Mouse (Mus musculus): ENCODE measurements around the gene Apc2. TPM values are rescaled to one million over a fixed set of nuclear protein-coding genes. Genes with fewer than 3 reads are reported as not detected.
A peak's percentile ranks its signal among the peaks of the same experiment; 100 is the strongest.

Gene Apc2
- polyA plus RNA-seq, 1 experiment from 2014 or later: 0.96 TPM

- no peak for ATAC-seq (replicated peaks; ENCODE audit: insufficient number of reproducible peaks, insufficient read depth, low FRiP score, low read depth)
- Histone ChIP-seq H3K9me3 (replicated peaks) (no peaks in the 10 kb centered on the region), H3K9ac (no peak overlapping the region), H3K36me3 (peaks cover 15% of the 10 kb centered on the region; the same call in 1 of the 2 replicates), H3K27ac (no peak overlapping the region), H3K4me2 (no peak overlapping the region), H3K27me3 (peaks cover 62% of the 10 kb centered on the region), H3K4me3 (no peak overlapping the region), H3K4me1 (replicated peaks) (peaks cover 43% of the 10 kb centered on the region)
- 56% methylated on average over 8 of the region's 8 CpGs for WGBS
Measured at GRCm38 (mm10) chr10:80297526-80298133, 1.9 kb downstream of the Apc2 start.

- Histone ChIP-seq H3K27ac (no peak overlapping the region), H3K4me1 (replicated peaks) (peaks cover 37% of the 10 kb centered on the region), H3K4me3 (peak overlapping the region; percentile 21), H3K27me3 (peaks cover 70% of the 10 kb centered on the region), H3K9me3 (replicated peaks) (no peaks in the 10 kb centered on the region), H3K4me2 (no peak overlapping the region), H3K9ac (no peak overlapping the region), H3K36me3 (peaks cover 10% of the 10 kb centered on the region; the same call in 1 of the 2 replicates)
- WGBS: 8% methylated on average over 26 of the region's 26 CpGs
- no peak for ATAC-seq (replicated peaks; ENCODE audit: insufficient number of reproducible peaks, insufficient read depth, low FRiP score, low read depth)
Measured at GRCm38 (mm10) chr10:80298571-80299281, 2.9 kb downstream of the Apc2 start.

GRCm38 (mm10) chr10:80299301-80299700 is 3.5 kb downstream of the Apc2 start:
- peaks cover 33% of the 10 kb centered on the region for H3K4me1 ChIP-seq (replicated peaks)
- ATAC-seq (replicated peaks; ENCODE audit: insufficient number of reproducible peaks, insufficient read depth, low FRiP score, low read depth): no peak
- peaks cover 76% of the 10 kb centered on the region for H3K27me3 ChIP-seq
- no peak overlapping the region for H3K27ac ChIP-seq
- no peaks in the 10 kb centered on the region for H3K9me3 ChIP-seq (replicated peaks)
- no peak overlapping the region for H3K9ac ChIP-seq
- H3K4me3 ChIP-seq: peak overlapping the region; percentile 21
- H3K4me2 ChIP-seq: no peak overlapping the region
- 13% methylated on average over 15 of the region's 15 CpGs for WGBS
- peaks cover 4% of the 10 kb centered on the region; the same call in 1 of the 2 replicates for H3K36me3 ChIP-seq

- H3K9me3 ChIP-seq (replicated peaks): no peaks in the 10 kb centered on the region
- 48% methylated on average over 10 of the region's 10 CpGs for WGBS
- H3K27ac ChIP-seq: no peak overlapping the region
- no peak for ATAC-seq (replicated peaks; ENCODE audit: insufficient number of reproducible peaks, insufficient read depth, low FRiP score, low read depth)
- H3K4me3 ChIP-seq: no peak overlapping the region
- H3K4me1 ChIP-seq (replicated peaks): peaks cover 33% of the 10 kb centered on the region
- no peak overlapping the region for H3K9ac ChIP-seq
- no peaks in the 10 kb centered on the region for H3K36me3 ChIP-seq
- H3K27me3 ChIP-seq: peaks cover 81% of the 10 kb centered on the region
- no peak overlapping the region for H3K4me2 ChIP-seq
Measured at GRCm38 (mm10) chr10:80299824-80300223, 4.0 kb downstream of the Apc2 start.

GRCm38 (mm10) chr10:80300672-80301181 is 5.0 kb downstream of the Apc2 start:
- no peak overlapping the region for H3K27ac ChIP-seq
- WGBS: 38% methylated on average over 11 of the region's 11 CpGs
- no peak overlapping the region for H3K4me2 ChIP-seq
- no peak overlapping the region for H3K9ac ChIP-seq
- no peak overlapping the region for H3K4me3 ChIP-seq
- no peaks in the 10 kb centered on the region for H3K9me3 ChIP-seq (replicated peaks)
- no peak for ATAC-seq (replicated peaks; ENCODE audit: insufficient number of reproducible peaks, insufficient read depth, low FRiP score, low read depth)
- H3K4me1 ChIP-seq (replicated peaks): peaks cover 25% of the 10 kb centered on the region
- no peaks in the 10 kb centered on the region for H3K36me3 ChIP-seq
- H3K27me3 ChIP-seq: peaks cover 90% of the 10 kb centered on the region

- WGBS: 75% methylated on average over 10 of the region's 10 CpGs
- ATAC-seq (replicated peaks; ENCODE audit: insufficient number of reproducible peaks, insufficient read depth, low FRiP score, low read depth): no peak
- H3K9me3 ChIP-seq (replicated peaks): no peaks in the 10 kb centered on the region
- H3K27ac ChIP-seq: peak overlapping the region; percentile 42; the same call in 1 of the 2 replicates
- H3K4me2 ChIP-seq: no peak overlapping the region
- H3K36me3 ChIP-seq: no peaks in the 10 kb centered on the region
- peaks cover 19% of the 10 kb centered on the region for H3K4me1 ChIP-seq (replicated peaks)
- H3K9ac ChIP-seq: no peak overlapping the region
- H3K4me3 ChIP-seq: no peak overlapping the region
- peaks cover 97% of the 10 kb centered on the region for H3K27me3 ChIP-seq
Measured at GRCm38 (mm10) chr10:80301256-80302081, 5.7 kb downstream of the Apc2 start.

- H3K4me2 ChIP-seq: peak overlapping the region; percentile 21
- peaks cover 14% of the 10 kb centered on the region for H3K4me1 ChIP-seq (replicated peaks)
- peak overlapping the region; percentile 42; the same call in 1 of the 2 replicates for H3K27ac ChIP-seq
- peaks cover 97% of the 10 kb centered on the region for H3K27me3 ChIP-seq
- no peak overlapping the region for H3K4me3 ChIP-seq
- ATAC-seq (replicated peaks; ENCODE audit: insufficient number of reproducible peaks, insufficient read depth, low FRiP score, low read depth): no peak
- no peaks in the 10 kb centered on the region for H3K9me3 ChIP-seq (replicated peaks)
- WGBS: 54% methylated on average over 5 of the region's 5 CpGs
- no peaks in the 10 kb centered on the region for H3K36me3 ChIP-seq
- H3K9ac ChIP-seq: no peak overlapping the region
Measured at GRCm38 (mm10) chr10:80302082-80302355, 6.2 kb downstream of the Apc2 start.

- WGBS: 11% methylated on average over 9 of the region's 9 CpGs
- Histone ChIP-seq H3K4me3 (no peak overlapping the region), H3K9ac (no peak overlapping the region; the same call in 1 of the 2 replicates), H3K4me1 (replicated peaks) (peaks cover 10% of the 10 kb centered on the region), H3K9me3 (replicated peaks) (no peaks in the 10 kb centered on the region), H3K27ac (peak overlapping the region; percentile 42; the same call in 1 of the 2 replicates), H3K36me3 (no peaks in the 10 kb centered on the region), H3K4me2 (peak overlapping the region; percentile 21), H3K27me3 (peaks cover 97% of the 10 kb centered on the region)
- peak; percentile 53 for ATAC-seq (replicated peaks; ENCODE audit: insufficient number of reproducible peaks, insufficient read depth, low FRiP score, low read depth)
Measured at GRCm38 (mm10) chr10:80302471-80302881, 6.7 kb downstream of the Apc2 start.

- no peak overlapping the region for H3K27ac ChIP-seq
- 0 out of 2 replicates have a peak overlapping the region, but pooled peaks have one; percentile 11 for H3K4me3 ChIP-seq
- ATAC-seq (replicated peaks; ENCODE audit: insufficient number of reproducible peaks, insufficient read depth, low FRiP score, low read depth): no peak
- H3K4me2 ChIP-seq: peak overlapping the region; percentile 26
- H3K4me1 ChIP-seq (replicated peaks): peaks cover 9% of the 10 kb centered on the region
- peaks cover 90% of the 10 kb centered on the region for H3K27me3 ChIP-seq
- no peak overlapping the region for H3K9ac ChIP-seq
- H3K36me3 ChIP-seq: no peaks in the 10 kb centered on the region
- no peaks in the 10 kb centered on the region for H3K9me3 ChIP-seq (replicated peaks)
- WGBS: 25% methylated on average over 12 of the region's 12 CpGs
Measured at GRCm38 (mm10) chr10:80304458-80304857, 8.7 kb downstream of the Apc2 start.

GRCm38 (mm10) chr10:80304862-80305261 is 9.1 kb downstream of the Apc2 start:
- peaks cover 89% of the 10 kb centered on the region for H3K27me3 ChIP-seq

GRCm38 (mm10) chr10:80311560-80311959 is 15.8 kb downstream of the Apc2 start:
- Histone ChIP-seq H3K9ac (no peak overlapping the region), H3K4me3 (no peak overlapping the region), H3K4me1 (replicated peaks) (peaks cover 38% of the 10 kb centered on the region), H3K27ac (no peak overlapping the region), H3K36me3 (no peaks in the 10 kb centered on the region), H3K27me3 (peaks cover 91% of the 10 kb centered on the region), H3K9me3 (replicated peaks) (no peaks in the 10 kb centered on the region), H3K4me2 (no peak overlapping the region)
- 78% methylated on average over 16 of the region's 16 CpGs for WGBS
- ATAC-seq (replicated peaks; ENCODE audit: insufficient number of reproducible peaks, insufficient read depth, low FRiP score, low read depth): no peak

More at GRCm38 (mm10) chr10:80304862-80305261, 9.1 kb downstream of the Apc2 start:
- Histone ChIP-seq H3K4me2 (peak overlapping the region; percentile 26), H3K4me3 (0 out of 2 replicates have a peak overlapping the region, but pooled peaks have one; percentile 11), H3K9me3 (replicated peaks) (no peaks in the 10 kb centered on the region), H3K9ac (no peak overlapping the region), H3K36me3 (no peaks in the 10 kb centered on the region), H3K27ac (no peak overlapping the region), H3K4me1 (replicated peaks) (peaks cover 9% of the 10 kb centered on the region)
- 16% methylated on average over 25 of the region's 25 CpGs for WGBS
- ATAC-seq (replicated peaks; ENCODE audit: insufficient number of reproducible peaks, insufficient read depth, low FRiP score, low read depth): no peak

Measured in heart, embryonic 15.5 days (tissue).